Mouse (Mus musculus): ENCODE measurements at regions not wholly inside any gene's neighbourhood (a gene's known extent, or its start where the extent isn't known, plus 50 kb on each side); places are given as distances from the start of the nearest gene placed in this dataset.
"Not testable (repeated sequence)": the region's sequence is repeated elsewhere in the genome, so short reads cannot be mapped to it uniquely, and the experiment has no call there.

DNA sequence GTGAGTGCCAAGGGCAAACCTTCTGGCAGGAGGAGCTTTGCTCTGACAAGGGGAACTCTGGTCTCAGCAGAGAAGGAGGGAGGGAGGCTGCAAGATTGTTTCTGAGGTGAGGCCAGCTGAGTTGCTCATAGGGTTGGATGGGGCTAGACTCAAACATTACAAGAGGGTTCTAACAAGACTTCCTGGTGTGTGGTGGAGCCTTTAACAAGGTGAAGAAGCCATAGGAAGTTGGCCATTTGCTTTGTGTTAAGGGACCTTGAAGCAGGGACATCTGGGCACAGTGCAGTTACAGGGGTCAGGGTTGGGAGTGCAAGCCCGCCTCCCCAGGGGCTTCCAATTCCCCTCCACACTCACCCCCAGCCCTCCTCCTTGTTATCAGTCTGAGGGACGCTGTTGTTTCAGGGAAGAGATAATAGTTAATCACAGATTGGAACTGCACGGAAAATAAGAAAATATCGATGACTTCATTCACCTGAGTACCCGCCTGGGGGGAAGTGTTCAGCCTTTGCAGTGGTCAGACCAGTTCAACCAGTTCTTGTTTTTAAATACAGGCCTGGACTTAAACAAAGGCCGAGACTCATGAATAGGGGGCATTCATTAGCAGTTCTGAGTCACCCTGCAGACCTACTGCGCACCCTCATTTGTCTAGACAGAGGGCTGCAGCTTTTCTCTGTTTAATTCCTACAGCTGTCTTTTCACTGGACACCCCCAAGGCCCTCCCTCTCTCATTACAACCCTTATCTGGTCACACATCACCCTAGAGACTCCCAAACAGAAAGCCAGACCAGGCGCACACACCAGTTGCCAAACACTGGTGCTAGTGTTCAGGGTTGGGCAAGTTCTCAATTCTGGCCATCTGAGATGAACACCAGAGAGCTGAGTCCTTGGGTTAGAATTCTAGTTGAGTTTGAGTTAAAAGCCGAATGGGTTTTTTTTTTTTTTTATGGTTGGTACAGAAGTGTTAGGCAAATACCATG, 139.5 kb downstream of the Bcl2l11 start:
- DNase-seq (ENCODE audit: low read depth, low spot score), result no peak

DNA sequence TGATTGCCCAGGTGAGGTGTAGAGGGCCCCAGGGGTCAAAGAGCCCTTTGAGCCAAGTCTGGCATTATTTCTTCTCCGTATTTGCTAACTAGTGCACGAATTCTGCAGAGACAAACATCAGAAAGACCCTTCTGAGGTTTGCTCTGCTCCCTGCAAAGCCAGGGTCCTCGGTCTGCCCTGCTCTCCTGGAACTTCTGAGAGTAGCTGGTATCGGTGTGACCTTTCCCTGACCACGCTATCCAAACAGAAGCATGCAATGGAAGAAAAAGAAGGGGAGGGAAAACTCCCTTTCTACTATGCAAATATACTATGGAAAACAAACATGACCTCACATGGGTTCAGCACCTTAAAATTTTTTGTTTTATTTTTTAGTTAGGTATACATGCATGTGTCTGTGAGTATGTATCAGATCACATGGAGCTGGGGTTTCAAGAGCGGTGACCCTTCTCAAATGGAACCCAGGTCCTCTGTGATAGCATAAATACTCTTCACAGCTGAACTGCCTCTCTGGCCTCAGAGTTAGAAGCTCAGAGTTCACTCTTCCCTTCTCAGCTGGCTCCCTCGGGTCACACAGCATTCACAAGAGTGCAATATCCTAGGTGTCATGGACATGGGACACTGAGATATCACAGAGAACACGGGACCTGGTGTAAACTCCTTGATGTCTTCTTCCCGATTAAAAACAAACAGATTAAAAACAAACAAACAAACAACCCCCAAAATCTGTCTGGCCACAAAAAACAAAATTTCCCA, 144.7 kb downstream of the Bcl2l11 start:
- DNase-seq (ENCODE audit: low read depth, low spot score), result no peak

DNA sequence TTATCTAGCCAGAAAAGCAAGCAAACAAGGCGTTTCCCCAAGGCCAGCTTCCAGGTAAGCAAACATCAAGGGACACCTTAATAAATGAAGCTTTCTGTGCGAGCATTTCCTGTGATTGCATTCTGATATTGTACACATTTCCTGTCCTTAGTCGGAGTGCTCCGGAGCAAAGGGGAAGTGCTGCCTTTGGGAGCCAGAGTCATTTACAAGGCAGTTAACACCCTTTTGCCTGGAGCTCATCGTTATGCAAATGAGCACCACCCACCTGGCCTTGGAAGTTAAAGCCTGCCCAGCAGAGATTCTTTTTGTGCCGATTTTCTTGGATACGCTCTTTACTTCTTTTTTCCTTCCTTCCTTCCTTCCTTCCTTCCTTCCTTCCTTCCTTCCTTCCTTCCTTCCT, 147.0 kb downstream of the Bcl2l11 start:
- no peak for DNase-seq (ENCODE audit: low read depth, low spot score)

DNA sequence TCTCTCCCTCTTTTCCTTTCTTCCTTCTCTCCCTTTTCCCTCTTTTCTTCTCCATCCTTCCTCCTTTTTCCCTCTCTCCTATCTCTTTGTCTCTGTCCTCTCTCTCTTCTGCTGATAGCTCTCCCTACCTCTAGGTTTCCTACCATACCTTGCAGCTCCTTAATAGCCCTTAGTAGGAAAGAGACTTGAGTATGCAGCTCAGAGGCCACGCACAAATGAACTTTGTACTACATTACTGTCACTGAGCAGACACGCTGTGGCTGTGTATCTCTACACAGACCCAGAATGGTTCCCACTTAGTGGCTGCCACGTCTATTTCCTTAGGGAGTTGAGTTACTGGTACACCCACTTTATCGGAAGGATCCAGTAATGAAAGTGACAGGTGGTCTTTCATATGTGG, 147.5 kb downstream of the Bcl2l11 start:
- DNase-seq (ENCODE audit: low read depth, low spot score), result no peak

DNA sequence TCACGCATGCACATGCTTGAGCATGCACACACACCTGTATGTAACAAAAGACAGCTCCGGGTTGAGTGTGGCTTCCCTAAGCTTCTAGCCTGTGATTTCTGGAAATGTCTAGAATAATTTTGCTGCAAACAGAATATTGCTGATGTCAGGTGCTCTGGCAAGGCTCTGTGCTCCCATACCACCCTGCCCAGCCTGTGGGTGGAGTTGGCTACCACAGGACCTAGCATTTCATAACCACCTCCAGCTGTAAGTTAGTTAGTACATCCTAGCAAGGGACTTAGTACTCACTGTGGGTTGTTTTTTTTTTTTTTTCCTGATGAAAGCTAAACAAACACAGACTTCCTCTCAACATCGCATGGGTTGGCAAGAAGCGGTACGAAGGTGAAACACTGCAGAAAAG, 150.5 kb downstream of the Bcl2l11 start:
- no peak for DNase-seq (ENCODE audit: low read depth, low spot score)

DNA sequence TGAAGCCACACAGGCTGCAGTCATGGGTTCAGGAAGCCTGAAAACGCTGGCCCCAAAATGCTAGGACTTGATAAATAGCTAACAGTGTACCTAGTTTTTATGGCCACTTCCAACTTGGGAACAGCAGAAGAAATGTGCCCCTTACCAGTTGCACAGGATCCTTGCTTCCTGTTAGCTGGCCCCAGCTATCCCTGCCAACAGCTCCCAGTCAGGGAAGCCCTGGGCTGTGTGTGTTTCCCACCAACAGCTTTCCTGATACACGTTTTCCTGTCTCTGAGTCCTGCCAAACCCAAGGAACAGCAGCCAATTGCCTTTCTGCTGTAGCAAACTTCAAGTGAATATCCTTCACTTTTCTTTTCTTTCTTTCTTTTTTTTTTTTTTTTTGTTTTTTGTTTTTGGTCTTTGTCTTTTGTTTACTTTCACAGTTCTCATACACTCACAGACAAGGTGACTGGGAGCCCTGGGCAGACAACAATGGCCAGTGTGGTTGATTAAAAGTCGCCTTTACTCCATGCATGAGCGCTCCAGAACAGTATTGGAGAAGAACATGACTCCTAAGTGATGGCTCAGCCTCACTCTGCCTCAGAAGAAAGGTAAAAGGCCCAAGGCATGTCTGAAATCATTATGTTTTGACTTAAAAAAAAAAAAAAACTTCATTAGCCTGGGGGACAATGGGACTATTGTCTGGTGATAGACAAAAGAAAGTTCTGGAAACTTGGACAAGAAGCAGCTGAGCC, 151.7 kb downstream of the Bcl2l11 start:
- no peak for DNase-seq (ENCODE audit: low read depth, low spot score)

DNA sequence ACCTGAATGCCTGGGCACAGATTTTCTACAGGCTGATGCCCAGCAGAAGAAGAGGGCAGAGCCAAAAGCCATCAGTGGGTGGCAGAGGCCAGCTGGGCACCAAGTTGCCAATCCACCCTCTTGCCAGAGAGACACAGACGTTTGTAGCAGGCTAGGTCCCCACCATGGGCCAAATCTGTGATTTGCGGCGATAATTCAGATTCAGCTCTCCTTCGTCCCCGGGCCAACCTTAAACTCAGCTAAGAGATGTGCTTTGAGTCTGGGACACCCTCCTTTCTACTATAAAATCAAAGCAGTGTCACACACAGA, 152.2 kb downstream of the Bcl2l11 start:
- no peak for DNase-seq (ENCODE audit: low read depth, low spot score)

DNA sequence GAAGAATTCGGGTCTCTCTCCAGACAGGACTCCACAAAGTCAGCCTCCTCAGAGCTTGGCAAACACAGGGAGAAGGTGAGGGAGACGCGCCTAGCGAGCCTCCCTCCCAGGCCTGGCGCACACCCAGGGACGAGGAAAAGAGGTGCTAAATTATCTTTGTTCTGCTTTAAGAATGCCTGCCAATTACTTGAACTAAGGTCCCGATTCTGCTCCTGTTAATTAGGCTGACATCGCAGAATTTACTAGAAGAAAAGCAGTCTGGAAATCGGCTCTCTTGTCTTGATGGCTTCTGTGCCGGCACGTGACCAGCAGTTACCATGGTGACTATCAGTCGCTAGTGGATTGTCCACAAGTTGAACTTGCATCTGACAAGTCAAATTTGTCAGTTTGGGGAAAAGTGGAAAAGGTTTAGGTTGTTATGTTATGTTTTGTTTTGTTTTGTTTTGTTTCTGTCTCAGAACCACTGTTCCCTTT, 152.8 kb downstream of the Bcl2l11 start:
- no peak for DNase-seq (ENCODE audit: low read depth, low spot score)

DNA sequence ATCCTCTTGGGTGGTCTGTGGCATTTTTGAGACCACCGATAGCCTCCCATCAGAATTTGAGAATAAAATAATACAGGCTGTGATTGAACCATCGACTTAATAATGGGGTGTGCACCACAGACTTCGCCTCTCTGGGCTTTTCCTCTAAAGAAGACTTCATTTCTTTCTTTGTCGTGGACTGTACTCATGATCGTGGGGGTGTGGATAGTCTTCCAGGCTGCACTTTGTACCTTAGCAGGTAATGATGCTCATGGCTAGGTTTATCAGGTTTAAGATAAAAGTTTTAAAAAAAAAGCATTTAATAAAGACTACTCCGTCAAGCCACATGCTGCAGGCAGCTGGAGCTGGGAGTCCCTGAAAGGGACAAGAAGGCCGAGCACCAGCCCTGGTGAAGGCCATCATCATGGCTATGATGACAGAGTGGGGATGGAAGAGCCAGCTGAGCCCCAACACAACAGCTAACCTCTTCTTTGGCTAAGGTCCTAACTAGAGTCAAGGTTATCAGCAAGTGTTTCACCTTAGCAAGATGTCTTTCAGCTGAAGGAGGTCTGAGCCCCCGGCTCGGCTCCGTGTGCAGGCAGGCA, 153.4 kb downstream of the Bcl2l11 start:
- no peak for DNase-seq (ENCODE audit: low read depth, low spot score)

DNA sequence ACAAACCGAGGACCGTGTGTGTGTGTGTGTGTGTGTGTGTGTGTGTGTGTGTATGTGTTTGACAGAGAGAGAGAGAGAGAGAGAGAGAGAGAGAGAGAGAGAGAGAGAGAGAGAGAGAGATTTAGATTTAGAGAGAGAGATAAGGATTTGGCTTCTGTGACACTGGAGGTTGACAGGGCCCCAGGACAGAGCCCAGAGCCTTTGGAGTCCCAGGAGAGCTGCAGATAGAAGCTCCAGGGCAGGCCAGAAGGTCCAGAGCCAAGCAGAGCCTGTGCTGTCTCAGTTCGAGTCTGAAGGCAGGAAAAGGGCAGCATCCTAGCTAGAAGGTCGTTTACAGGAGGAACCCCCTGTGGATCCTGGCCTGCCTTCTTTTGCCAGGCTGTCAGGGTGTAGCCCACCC, 156.8 kb downstream of the Bcl2l11 start:
- no peak for DNase-seq (ENCODE audit: low read depth, low spot score)

DNA sequence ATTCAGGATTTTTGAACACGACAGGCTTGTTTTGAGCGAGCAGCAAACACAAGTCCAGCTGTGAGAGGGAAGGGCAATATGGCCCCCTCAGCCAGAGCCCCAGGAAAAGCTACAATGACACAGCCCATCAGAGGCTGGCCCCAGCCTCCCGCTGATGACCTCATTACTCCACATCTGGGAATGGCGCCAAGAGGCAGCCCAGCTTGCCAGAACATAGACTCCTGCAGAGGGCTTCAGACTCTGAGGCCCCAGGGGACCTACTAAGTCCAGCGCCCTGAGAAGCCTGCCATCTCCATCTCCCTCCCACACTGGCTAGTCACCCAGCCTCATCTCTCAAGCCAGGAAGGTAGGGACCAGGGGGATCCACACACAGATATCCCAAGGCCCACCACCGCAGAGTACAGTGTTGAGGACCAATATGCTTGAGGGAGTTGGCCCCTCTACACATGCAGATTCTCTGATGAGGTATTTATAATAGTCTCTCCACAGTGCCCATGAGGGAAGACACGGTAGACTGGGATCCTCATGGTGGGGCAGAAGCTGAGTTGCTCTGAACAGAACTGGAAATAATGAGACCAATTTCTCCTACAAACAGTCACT, 159.1 kb downstream of the Bcl2l11 start:
- no peak for DNase-seq (ENCODE audit: low read depth, low spot score)

DNA sequence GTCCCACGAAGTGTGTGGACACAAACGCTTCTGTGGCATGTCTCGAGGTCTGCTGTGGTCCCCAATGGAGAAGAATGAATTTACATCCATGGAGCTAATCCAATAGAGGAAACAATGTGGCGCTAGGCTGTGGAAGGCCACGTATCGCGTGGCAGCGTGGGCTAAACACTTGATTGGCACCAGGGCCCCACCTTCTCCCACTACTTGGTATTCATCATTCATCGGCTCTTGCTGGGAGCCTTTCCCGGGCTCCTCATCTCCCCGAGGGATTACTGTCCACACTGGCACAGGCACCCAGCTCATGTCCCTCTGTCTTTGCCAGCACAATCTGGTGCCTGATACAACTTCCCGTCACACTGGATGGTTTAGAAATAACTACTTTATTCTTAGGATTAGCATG, 159.6 kb downstream of the Bcl2l11 start:
- DNase-seq (ENCODE audit: low read depth, low spot score), result no peak

DNA sequence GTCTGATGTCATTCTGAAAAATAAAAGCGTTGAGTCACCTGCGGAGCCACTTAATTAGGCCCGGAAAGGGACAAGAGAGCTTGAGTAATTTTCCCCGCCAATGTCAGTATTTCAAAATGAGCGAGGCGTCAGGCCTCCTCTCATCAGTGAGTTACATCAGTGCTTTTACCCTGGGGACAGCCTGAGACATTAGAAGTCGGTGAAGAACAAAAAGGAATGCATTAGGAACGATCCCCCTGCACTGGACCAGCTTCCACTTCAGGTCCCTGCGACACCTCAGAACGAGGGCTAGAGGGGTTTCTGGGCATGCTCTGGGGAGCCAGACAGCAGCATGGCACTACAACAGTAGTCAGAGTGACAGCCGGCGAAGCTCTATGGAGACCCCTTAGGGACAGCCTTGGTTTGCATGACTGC, 162.3 kb downstream of the Bcl2l11 start:
- no peak for DNase-seq (ENCODE audit: low read depth, low spot score)

DNA sequence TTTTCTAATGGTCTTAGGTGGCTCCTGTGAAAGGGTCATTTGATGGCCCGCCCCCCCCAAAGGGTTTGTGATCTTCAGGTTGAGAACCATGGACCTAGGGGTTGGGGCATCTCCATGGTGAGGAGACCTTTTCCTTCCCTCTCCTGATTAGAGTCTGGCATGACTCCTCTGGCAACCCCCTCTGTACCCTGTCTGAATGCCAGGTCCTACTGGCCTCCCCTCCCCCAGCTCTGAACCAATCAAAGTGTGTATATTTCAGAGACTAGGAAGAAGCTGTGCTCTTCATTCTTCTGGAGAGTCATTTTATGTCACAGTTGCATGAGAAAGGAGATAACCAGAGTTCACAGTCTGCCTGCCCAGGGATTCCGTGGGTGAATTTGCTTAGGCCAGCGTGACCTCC, 164.8 kb downstream of the Bcl2l11 start:
- DNase-seq (ENCODE audit: low read depth, low spot score), result no peak

DNA sequence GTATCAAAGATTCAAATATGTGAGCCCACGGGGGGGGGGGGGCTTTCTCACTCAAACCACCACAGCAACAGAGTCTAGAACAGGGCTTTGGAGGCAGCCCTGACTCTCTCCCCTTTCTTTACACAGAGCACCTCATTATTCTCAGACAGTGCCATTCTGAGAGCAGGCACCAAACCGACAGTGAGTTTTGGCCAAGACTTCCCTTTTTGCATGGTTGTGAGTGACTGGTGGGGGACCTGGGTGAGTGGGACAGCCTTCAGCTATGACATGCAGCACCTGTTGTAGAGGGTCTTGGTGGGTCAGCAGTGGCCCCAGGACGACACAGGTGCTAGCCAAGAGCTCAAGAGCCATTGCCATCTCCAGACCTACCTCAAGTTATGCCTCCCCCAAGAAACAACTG, 168.8 kb downstream of the Bcl2l11 start:
- no peak for DNase-seq (ENCODE audit: low read depth, low spot score)

DNA sequence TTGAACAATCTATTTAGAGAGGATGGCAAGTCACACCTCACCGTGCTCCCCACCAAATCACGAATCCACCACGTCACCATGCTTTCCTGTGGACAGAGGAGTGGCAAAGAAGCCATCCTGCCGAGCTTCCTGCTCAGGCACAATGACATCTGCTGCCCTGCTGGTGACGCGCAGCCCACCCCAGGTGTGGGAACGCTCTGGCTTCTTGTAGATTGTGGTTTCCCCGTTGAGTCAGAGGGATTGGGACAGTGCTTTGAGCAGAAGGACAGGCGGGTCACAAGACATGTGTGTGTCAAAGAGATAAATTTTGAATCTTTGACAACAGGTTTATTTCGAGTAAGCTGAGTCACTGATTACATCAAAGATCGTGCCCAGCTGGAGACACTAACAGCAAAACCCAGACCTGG, 169.2 kb downstream of the Bcl2l11 start:
- no peak for DNase-seq (ENCODE audit: low read depth, low spot score)

DNA sequence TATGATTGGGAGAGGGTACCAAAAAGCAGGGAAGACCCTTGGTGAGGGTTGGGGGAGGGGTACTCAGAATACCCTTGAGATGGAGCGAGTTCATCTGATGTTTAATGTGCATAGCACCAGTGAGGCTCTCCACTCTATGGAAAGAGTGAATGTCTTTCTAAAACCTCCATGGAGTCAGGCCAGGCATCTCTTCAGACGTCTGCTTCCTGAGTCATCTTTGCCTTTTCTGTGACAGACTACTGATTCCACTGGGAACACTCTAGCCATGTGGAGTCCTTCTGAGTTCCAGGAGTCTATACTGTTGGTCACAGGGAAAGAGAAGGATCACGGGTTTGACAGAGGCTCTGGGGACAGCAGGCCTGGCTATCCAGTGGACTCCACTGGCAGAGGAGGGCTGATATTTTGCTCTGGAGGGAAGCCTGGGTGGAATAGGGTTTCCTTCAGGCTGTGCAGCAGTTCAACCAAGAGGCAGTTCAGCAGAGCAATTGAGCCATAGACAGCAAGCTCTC, 169.9 kb downstream of the Bcl2l11 start:
- DNase-seq (ENCODE audit: low read depth, low spot score), result no peak

DNA sequence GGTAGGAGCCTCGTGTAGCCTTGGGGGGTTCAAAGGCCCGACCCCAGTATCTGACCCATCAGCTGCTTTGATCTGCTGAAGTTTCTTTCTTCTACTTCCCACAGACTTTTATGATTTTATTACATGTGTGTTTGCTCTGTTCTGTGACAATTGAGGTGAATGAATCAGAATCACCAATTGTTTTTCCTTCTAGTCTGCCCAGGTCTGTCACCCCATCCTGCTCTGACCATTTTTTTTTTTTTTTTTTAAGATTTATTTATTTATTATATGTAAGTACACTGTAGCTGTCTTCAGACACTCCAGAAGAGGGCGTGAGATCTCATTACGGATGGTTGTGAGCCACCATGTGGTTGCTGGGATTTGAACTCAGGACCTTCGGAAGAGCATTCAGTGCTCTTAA, 170.6 kb downstream of the Bcl2l11 start:
- not testable (repeated sequence) for DNase-seq (ENCODE audit: low read depth, low spot score)

DNA sequence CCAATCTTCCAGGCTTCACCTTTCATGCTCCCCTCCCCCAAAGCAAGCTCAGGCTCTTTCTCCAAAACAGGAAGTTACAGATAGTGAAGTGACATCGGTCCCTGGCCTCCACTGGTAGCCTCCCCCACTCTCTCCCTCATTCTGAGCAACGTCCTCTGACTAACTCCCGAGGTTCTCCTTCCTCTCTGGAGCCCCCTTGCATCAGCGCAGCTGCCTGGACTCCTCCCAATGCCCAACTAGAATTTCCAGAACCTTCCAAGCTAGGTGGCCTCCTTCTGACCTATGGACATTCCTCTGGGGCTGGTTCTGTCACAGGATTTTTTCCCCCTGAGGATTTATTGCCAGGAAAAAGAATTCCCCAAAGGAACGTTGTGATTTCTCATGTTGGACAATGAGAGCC, 171.1 kb downstream of the Bcl2l11 start:
- DNase-seq (ENCODE audit: low read depth, low spot score), result no peak

DNA sequence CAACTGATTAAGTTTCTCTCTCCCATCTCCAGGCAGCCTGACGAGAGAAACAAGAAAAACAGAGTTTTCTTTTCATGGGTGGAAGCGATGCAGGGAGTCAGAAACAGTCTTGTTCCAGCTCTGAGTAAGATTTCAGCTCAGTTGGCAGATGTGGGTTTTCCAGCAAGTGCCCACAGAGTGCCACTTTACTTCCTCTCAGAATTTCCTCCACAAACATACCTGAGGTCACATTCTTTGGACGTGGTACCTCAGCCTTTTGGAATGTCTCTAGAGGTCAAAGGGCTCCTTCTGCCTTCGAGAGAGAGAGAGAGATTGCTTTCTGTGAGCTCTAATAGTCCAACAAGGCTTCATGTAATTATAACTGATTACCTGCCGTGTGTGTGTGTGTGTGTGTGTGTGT, 172.0 kb downstream of the Bcl2l11 start:
- no peak for DNase-seq (ENCODE audit: low read depth, low spot score)

DNA sequence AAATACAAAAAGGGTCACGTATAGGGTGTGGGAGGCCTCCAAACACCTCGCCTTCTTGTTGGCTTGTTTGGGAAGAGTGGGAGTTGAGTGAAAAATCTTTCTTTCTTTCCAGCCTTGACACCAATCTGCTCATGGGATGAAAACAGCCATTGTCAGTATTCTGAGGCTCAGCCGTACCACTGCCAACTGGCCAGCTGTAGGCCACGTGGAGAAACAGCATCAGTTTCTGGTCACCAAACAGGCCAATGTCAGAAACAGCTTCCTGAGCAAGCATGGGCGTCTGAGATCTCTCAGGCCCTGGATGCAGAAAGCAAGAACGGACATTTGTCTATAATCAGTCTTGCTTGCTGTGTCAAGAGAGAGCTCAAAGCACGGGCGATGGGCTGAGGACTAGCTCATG, 173.2 kb downstream of the Bcl2l11 start:
- DNase-seq (ENCODE audit: low read depth, low spot score), result no peak

Data from c-Kit-negative CD71-positive TER-119-positive erythroid progenitor cells, embryonic 14.5 days (primary cell).